Mouse (Mus musculus): ENCODE data around the gene Evi5. TPM values are rescaled to one million over a fixed set of nuclear protein-coding genes. Genes with fewer than 3 reads are reported as not detected.

Gene Evi5
- total and polyA plus RNA-seq, 3 experiments: 4.6 to 8.4 TPM; not detected in 1

DNA sequence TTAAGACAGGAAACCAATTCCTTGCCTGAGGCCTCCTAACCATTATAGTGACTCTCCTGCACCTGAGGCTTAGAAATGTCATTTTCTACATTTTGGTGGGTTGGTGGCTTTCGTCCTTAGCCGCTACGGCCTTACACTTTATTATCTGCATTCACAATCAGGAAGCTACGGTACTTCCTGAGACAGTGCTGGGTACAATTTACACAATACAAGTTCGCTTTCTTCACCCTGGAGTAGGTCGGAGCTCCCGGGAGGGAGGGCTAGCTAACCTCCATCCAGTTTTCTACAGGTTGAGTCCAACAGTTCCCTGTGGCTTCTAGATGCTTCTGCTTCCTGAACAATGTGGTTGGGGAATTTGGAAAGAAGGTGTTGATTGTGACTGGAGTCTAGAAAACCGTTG is 176.0 kb downstream of the Evi5 start:
- H3K27ac ChIP-seq (ENCODE audit: control insufficient read depth, low read depth, low read length): no peak overlapping the region
- peaks cover 0 to 3% of the 10 kb centered on the region in 2 experiments; a peak in 1 of 4 replicates for H3K27me3 ChIP-seq (ENCODE audit: control insufficient read depth in 1 of 2, insufficient read depth in 2 of 2, low read length in 2 of 2)
- TF ChIP-seq GATA1 (IDR thresholded peaks at IDR 0.05; ENCODE audit: low read depth, low read length): no peak
- TF ChIP-seq MXI1 (IDR thresholded peaks at IDR 0.05; ENCODE audit: low read depth, low read length): no peak
- TF ChIP-seq POLR2A (IDR thresholded peaks at IDR 0.05; ENCODE audit: control insufficient read depth in 1 of 2, insufficient read depth in 1 of 2, low read depth in 1 of 2, low read length in 2 of 2, poor library complexity in 1 of 2): no peak
- TF ChIP-seq KAT2A (conservative IDR thresholded peaks at IDR 0.05; ENCODE audit: low read depth, low read length): no peak
- no peak for TF ChIP-seq GABPA (IDR thresholded peaks at IDR 0.05; ENCODE audit: low read depth, low read length)
- TF ChIP-seq TAL1 (IDR thresholded peaks at IDR 0.05; ENCODE audit: low read length): no peak
- no peak for TF ChIP-seq UBTF (IDR thresholded peaks at IDR 0.05; ENCODE audit: borderline replicate concordance, insufficient read depth, low read depth, low read length)
- TF ChIP-seq CHD2 (IDR thresholded peaks at IDR 0.05; ENCODE audit: low read length): no peak
- no peak for TF ChIP-seq SMC3 (IDR thresholded peaks at IDR 0.05; ENCODE audit: low read depth, low read length)
- TF ChIP-seq JUND (IDR thresholded peaks at IDR 0.05; ENCODE audit: low read depth, low read length): no peak
- no peak for TF ChIP-seq ZC3H11A (IDR thresholded peaks at IDR 0.05; ENCODE audit: low read depth, low read length)
- TF ChIP-seq MEF2A (IDR thresholded peaks at IDR 0.05; ENCODE audit: extremely low read depth, insufficient replicate concordance, low read depth, low read length, poor library complexity, severe bottlenecking): no peak
- TF ChIP-seq NRF1 (IDR thresholded peaks at IDR 0.05; ENCODE audit: insufficient read depth, low read depth, low read length, poor library complexity, severe bottlenecking): no peak
- TF ChIP-seq TBP (IDR thresholded peaks at IDR 0.05; ENCODE audit: low read depth, low read length): no peak

DNA sequence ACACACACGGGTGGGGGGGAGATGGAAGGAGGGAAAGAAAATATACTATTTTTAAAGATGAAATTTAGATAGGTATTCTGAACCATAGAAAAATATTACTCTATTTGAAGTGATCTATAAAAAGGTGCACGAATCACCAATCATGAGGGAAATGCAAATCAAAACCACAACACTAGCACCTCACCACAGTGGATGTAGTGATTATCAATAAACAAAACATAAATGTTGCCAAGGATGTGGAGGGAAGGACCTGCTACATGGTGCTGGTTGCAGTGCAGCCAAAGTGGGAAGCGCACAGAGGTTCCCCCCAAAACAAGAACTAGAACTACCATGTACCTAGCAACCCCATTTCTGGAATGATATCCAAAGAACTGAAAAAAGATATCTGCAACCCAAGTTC is 179.9 kb downstream of the Evi5 start:
- no peak for DNase-seq (ENCODE audit: low read depth, low spot score)
- Histone ChIP-seq H3K4me3 (ENCODE audit: control insufficient read depth in 1 of 2, insufficient read depth in 1 of 2, low read depth in 2 of 2, low read length in 2 of 2) (no peak overlapping the region), H3K9ac (ENCODE audit: control insufficient read depth, low read depth, low read length, poor library complexity, severe bottlenecking) (no peak overlapping the region), H3K27ac (ENCODE audit: control insufficient read depth, low read depth, low read length) (no peak overlapping the region), H3K79me2 (ENCODE audit: control insufficient read depth, insufficient read depth, low read length, poor library complexity) (no peaks in the 10 kb centered on the region), H3K36me3 (ENCODE audit: control insufficient read depth in 1 of 2, insufficient read depth in 2 of 2, low read length in 2 of 2) (no peaks in the 10 kb centered on the region), H3K4me1 (ENCODE audit: control insufficient read depth in 1 of 2, insufficient read depth in 2 of 2, low read length in 2 of 2) (peaks cover 0 to 6% of the 10 kb centered on the region in 2 experiments; a peak in 1 of 4 replicates), H3K9me3 (replicated peaks; ENCODE audit: insufficient read depth, low read length) (no peaks in the 10 kb centered on the region), H3K27me3 (ENCODE audit: control insufficient read depth in 1 of 2, insufficient read depth in 2 of 2, low read length in 2 of 2) (peaks cover 0 to 2% of the 10 kb centered on the region in 2 experiments; a peak in 2 of 4 replicates)
- TF ChIP-seq POLR2AphosphoS2 (IDR thresholded peaks at IDR 0.05; ENCODE audit: low read length) (no peak), USF2 (IDR thresholded peaks at IDR 0.05; ENCODE audit: borderline replicate concordance in 1 of 2, insufficient read depth in 1 of 2, low read depth in 1 of 2, low read length in 2 of 2) (no peak), CTCF (IDR thresholded peaks at IDR 0.05 in 2 of 3, conservative IDR thresholded peaks at IDR 0.05 in 1 of 3; ENCODE audit: control insufficient read depth in 1 of 3, insufficient read depth in 1 of 3, low read depth in 2 of 3, low read length in 3 of 3, poor library complexity in 1 of 3, severe bottlenecking in 1 of 3) (no peak), RCOR1 (IDR thresholded peaks at IDR 0.05; ENCODE audit: low read depth, low read length) (no peak), ZMIZ1 (IDR thresholded peaks at IDR 0.05; ENCODE audit: low read depth, low read length) (no peak), MYB (IDR thresholded peaks at IDR 0.05; ENCODE audit: low read depth, low read length) (no peak), MAFK (IDR thresholded peaks at IDR 0.05; ENCODE audit: borderline replicate concordance, low read depth, low read length) (no peak), CHD2 (IDR thresholded peaks at IDR 0.05; ENCODE audit: low read length) (no peak), TCF12 (IDR thresholded peaks at IDR 0.05; ENCODE audit: low read depth, low read length) (no peak), NELFE (IDR thresholded peaks at IDR 0.05; ENCODE audit: low read depth, low read length) (no peak), POLR2A (IDR thresholded peaks at IDR 0.05; ENCODE audit: control insufficient read depth in 1 of 2, insufficient read depth in 1 of 2, low read depth in 1 of 2, low read length in 2 of 2, poor library complexity in 1 of 2) (no peak), ELF1 (IDR thresholded peaks at IDR 0.05; ENCODE audit: low read depth, low read length) (no peak), SMC3 (IDR thresholded peaks at IDR 0.05; ENCODE audit: low read depth, low read length) (no peak), POLR2AphosphoS5 (IDR thresholded peaks at IDR 0.05; ENCODE audit: borderline replicate concordance, low read depth, low read length) (no peak), GABPA (IDR thresholded peaks at IDR 0.05; ENCODE audit: low read depth, low read length) (no peak), MAX (IDR thresholded peaks at IDR 0.05; ENCODE audit: low read length) (no peak), TBP (IDR thresholded peaks at IDR 0.05; ENCODE audit: low read depth, low read length) (no peak), ZC3H11A (IDR thresholded peaks at IDR 0.05; ENCODE audit: low read depth, low read length) (no peak)

More for the DNA sequence above, 176.0 kb downstream of the Evi5 start:
- no peak overlapping the region for H3K9ac ChIP-seq (ENCODE audit: control insufficient read depth, low read depth, low read length, poor library complexity, severe bottlenecking)
- no peaks in the 10 kb centered on the region for H3K79me2 ChIP-seq (ENCODE audit: control insufficient read depth, insufficient read depth, low read length, poor library complexity)
- no peaks in the 10 kb centered on the region; a peak in 1 of 4 replicates for H3K36me3 ChIP-seq (ENCODE audit: control insufficient read depth in 1 of 2, insufficient read depth in 2 of 2, low read length in 2 of 2)
- peaks cover 3 to 14% of the 10 kb centered on the region in 2 experiments for H3K4me1 ChIP-seq (ENCODE audit: control insufficient read depth in 1 of 2, insufficient read depth in 2 of 2, low read length in 2 of 2)
- no peaks in the 10 kb centered on the region for H3K9me3 ChIP-seq (replicated peaks; ENCODE audit: insufficient read depth, low read length)
- no peak overlapping the region for H3K4me3 ChIP-seq (ENCODE audit: control insufficient read depth in 1 of 2, insufficient read depth in 1 of 2, low read depth in 2 of 2, low read length in 2 of 2)
- DNase-seq (ENCODE audit: low read depth, low spot score): no peak

Measured in MEL (cell line).